Mouse (Mus musculus): ENCODE results near the gene Myo7a.
A peak's percentile ranks its signal among the peaks of the same experiment; 100 is the strongest.

Gene Myo7a

GRCm38 (mm10) chr7:98103002-98103941, 16.1 kb downstream of the Myo7a start:
- peak; percentile 66 for DNase-seq (ENCODE audit: low read depth)

GRCm38 (mm10) chr7:98102488-98102887, 16.8 kb downstream of the Myo7a start:
- DNase-seq (ENCODE audit: low read depth) = peak; percentile 8

GRCm38 (mm10) chr7:98097557-98097956, 21.8 kb downstream of the Myo7a start:
- DNase-seq (ENCODE audit: low read depth) = no peak

- no peak for DNase-seq (ENCODE audit: low read depth)
Observed at GRCm38 (mm10) chr7:98095852-98096251, 23.5 kb downstream of the Myo7a start.

- DNase-seq (ENCODE audit: low read depth) = peak; percentile 63
Observed at GRCm38 (mm10) chr7:98086346-98086745, 33.0 kb downstream of the Myo7a start.

GRCm38 (mm10) chr7:98085314-98085713, 34.0 kb downstream of the Myo7a start:
- DNase-seq (ENCODE audit: low read depth) = no peak

- no peak for DNase-seq (ENCODE audit: low read depth)
Observed at GRCm38 (mm10) chr7:98084541-98085293, 34.6 kb downstream of the Myo7a start.

- no peak for DNase-seq (ENCODE audit: low read depth)
Observed at GRCm38 (mm10) chr7:98082376-98082775, 36.9 kb downstream of the Myo7a start.

- no peak for DNase-seq (ENCODE audit: low read depth)
Observed at GRCm38 (mm10) chr7:98077453-98077852, 41.9 kb downstream of the Myo7a start.

- peak; percentile 79 for DNase-seq (ENCODE audit: low read depth)
Observed at GRCm38 (mm10) chr7:98071620-98072019, 47.7 kb downstream of the Myo7a start.

- DNase-seq (ENCODE audit: low read depth) = no peak
Observed at GRCm38 (mm10) chr7:98066229-98066628, 53.1 kb downstream of the Myo7a start.

- no peak for DNase-seq (ENCODE audit: low read depth)
Observed at GRCm38 (mm10) chr7:98054942-98055341, 64.4 kb downstream of the Myo7a start.

GRCm38 (mm10) chr7:98054461-98054860, 64.9 kb downstream of the Myo7a start:
- no peak for DNase-seq (ENCODE audit: low read depth)

- DNase-seq (ENCODE audit: low read depth) = no peak
Observed at GRCm38 (mm10) chr7:98051980-98052379, 67.3 kb downstream of the Myo7a start.

GRCm38 (mm10) chr7:98048101-98048824, 71.1 kb downstream of the Myo7a start:
- DNase-seq (ENCODE audit: low read depth) = peak; percentile 21

GRCm38 (mm10) chr7:98002617-98003016, 116.7 kb downstream of the Myo7a start:
- no peak for DNase-seq (ENCODE audit: low read depth)

Data from NIH3T3 (cell line).